Mouse (Mus musculus) urinary bladder, postnatal 36 days (tissue): ENCODE measurements around the gene Adamtsl3.

Source experiments
- DNase-seq, 2 experiments: peaks; one replicate each; pipeline ENCODE4 v3.0.0; 2022; ENCODE audit warnings: low spot score in 2 of 2, mixed read lengths in 1 of 2

Adamtsl3 gene

DNA sequence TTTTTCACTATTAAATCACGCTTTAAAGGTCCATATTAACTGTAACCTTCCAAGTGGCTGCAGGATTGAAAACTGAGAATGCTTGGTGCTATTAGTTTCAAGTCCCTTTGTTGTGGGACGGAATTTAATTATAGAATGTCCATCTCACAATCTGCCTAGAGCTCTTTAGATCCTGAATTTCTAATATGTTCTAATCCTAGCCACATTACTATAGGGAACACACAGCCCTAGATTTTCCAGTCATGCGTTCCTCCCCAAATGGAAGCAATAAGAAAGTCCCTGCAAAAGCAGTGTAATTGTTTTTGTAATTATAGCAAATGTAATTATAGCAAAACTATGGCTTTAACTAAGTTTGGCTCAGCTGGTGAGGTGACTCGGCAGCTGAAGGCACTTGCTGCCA, 161.6 kb downstream of the Adamtsl3 start:
- DNase-seq = no peak

DNA sequence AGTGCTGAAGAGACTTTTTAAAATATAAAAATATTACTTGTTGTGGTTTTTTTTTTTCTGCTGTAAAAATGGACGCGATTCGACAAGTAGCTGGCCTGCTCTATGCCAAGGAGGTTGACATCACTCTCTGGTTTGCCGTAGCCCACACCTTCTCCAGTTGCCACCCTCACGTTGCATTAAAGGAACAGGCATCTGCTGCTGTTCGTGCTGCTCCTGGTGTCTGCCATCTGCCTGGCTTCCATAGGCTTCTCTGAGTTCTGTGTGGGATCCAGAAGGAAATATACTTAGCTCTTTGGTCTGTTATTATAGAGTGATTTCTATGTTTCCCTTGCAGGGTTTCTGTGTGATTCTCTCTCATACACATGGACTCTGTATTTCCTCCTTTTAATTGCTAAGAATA, 165.8 kb downstream of the Adamtsl3 start:
- DNase-seq = no peak

DNA sequence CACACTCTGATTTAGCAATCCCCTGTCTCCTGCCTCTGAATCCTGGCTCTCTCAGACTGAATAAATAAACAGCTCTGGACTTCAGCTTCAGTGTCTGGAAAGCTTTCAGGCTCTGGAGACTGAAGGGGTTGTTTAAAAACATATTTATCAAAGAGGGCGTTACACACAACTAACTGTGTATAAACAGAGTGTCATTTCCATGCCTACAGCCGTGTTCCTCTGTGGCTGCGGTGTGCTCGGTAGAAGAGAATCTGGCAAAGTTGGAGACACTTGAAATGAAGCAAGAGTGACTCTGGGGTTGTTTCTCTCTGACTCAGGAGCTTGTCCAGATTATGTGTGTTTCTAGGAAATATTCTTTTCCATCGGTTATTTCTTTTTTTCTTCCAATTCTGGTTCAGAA, 167.0 kb downstream of the Adamtsl3 start:
- no peak for DNase-seq

DNA sequence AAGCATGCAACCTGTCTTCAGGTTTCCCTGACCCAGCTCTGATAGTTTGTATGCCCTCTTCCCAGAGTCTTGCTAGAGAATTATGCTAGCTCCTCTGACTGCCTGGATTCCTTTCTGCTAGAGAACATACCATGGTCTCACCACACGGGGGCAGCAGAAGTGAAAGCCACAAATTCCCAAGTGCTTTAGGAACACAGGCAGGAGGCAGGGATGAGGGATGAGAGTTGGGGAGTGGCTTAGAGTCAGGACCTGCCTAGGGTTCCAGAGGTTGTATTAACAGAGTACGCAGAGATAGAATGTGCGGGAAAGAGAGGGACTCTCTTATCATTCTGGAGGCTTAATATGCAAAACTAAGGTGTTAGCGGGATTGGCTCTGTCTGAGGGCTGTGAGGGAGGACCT, 168.6 kb downstream of the Adamtsl3 start:
- DNase-seq = peak; percentile 37 to 39

DNA sequence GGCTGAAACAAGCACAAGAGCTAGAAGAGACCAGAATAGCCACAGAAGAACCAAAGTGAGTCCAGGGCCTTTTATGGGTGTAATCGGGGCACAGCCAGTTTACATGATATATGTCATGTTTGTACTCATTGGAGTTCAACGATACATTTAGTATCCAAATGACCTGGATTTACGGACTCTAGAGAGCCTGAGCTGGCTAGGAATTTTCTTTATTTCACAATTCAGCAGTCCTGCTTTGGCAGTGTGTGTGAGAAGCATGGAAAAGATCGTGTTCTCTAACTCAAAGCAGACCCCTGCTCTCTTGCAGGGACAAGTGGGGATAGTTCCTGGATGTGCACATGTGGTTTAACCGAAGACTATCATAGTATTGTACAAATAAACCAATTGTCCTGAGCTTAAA, 195.1 kb downstream of the Adamtsl3 start:
- DNase-seq = no peak

DNA sequence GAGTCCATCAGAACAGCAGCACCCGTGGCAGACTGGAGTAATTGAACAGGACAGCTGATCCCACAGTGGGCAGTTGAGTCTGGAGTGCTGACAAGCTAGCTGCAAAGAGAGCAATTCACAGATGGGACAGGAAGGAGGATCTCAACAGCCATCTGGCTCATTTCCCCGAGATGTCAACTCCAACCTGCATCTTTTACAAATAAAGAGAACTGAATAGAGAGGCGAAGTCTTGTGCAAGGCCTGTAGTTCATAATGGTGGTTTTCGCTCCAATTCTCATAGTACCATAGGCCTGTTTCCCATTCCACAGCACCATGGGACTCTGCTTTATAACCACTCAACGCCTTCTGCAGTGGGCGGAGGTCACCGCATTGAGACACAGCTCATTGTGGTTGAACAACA, 195.9 kb downstream of the Adamtsl3 start:
- no peak for DNase-seq

DNA sequence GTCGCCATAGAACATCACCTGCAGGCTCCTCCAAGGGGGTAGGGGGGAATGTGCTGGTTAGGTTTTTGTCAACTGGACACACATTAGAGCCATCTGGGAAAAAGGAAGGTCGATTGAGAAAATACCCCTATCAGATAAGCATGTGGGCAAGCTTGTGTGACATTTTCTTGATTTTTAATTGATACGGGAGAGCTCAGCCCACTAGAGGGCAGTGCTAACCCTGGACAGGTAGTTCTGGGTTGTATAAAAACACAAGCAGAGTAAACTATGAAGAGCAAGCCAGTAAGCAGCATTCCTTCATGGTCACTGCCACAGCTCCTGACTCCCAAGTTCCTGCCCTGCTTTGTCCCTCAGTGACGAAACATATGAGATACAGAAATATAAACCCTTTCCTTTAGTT, 197.7 kb downstream of the Adamtsl3 start:
- no peak for DNase-seq

DNA sequence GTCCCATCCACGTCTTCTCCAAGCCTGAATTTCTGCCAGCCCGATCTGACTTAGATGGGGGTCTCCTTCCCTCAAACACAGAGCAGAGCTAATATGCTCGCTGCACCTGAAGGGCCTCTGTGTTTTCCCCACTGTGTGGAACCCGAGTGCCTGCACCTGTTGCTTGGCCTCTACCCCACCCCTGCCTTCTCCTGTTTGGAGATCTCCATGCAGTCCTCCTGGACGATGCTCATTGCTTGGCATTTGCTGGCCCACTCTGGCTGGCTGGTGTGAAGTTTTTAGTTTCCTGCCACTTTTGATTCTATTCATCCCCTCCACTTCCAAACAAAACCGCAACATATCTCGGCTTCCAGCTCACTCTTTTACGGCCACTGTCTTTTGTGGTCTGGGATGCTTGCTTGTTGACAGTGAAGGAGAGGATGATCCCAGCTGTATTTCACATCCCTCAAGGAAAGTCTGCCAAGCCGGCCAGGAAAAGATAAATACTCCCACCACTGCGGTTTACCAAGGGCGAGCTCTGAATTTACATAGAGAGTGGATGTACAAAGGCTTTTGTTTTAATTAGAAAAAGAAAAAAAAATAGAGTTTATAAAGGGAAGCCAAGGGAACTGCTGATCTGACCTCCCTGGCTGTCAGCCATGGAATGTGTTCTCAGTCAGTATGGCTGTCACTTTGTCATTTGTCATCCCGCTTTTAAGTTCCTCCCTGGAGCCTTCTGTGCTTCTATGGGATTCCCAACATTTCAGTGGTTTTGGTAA, 198.4 kb downstream of the Adamtsl3 start:
- DNase-seq = no peak

DNA sequence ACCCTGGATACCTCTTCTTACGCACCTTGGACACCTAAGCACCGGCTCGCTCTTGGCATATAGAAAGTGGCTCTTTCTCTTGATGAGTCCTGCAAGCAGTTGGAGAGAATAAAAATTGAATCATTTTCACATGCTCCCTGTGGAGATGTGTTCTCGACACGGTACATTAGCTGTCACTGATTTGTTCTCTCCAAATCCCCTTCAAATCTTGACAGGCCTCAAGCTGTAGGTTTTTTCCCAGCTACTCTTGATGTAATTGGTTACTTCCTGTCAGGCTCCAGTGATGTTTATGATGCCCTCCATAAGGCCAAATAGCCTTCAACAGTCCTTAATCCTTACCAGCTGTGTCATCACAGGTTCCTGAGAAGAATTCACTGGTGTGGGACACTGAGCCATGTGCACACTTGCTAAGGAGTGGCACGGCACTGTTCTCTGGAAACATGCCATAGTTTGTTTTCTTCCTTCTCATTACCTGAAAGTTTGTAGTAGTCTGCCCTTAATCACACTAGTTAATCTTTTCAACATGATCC, 209.0 kb downstream of the Adamtsl3 start:
- no peak for DNase-seq

DNA sequence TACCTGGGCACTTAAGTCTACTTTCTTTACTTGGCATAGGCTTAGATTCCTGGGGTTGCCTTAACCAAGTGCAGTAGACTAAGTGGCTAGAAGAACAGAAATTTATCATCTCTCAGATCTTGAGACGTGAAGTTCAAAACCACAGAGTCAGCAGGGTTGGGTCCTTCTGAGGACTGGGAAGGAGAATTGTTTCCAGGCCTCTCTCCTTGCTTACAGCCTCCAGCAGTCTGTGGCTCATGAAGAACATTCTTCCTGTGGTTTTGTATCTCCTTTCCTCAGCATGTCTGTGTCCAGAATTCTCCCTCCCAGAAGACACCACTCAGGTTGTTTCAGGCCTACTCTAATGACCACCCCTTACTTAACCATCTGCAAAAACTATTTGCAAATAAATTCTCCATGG, 216.5 kb downstream of the Adamtsl3 start:
- DNase-seq = no peak

DNA sequence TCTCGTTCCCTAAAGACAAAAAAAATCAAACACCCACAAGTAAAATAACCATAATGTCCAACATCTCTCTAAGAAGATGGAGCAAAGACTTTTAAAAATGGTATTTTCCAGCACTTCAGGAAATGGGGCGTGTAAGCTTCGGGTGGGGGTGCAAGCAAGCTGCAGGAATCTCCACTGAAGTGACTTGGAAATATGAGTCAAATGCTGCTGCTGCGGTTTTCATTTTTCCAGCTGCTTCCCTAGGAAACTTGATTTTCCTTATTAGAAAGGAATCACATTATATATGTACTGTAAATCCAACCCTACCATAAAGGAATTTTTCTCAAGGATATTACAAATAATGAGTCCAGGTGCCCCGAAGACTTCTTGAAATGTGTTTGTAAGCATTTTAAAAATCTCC, 220.3 kb downstream of the Adamtsl3 start:
- DNase-seq = no peak

DNA sequence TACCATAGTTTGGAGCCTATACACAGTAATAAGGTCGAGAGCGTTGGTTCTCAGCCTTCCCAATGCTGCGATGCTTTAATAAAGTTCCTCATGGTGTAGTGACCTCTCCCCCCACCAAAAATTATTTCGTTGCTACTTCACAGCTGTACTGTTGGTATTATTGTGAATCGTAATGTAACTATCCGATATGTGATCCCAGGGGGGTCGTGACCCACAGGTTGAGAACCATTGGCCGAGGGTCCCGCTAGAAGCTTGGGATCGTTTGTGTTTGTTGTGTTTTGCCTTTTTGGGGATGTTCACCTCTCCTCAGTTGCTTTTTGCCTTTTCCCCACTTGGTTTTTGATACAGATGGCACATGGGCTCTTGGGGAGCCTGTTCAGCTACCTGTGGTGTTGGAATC, 220.9 kb downstream of the Adamtsl3 start:
- DNase-seq = no peak

DNA sequence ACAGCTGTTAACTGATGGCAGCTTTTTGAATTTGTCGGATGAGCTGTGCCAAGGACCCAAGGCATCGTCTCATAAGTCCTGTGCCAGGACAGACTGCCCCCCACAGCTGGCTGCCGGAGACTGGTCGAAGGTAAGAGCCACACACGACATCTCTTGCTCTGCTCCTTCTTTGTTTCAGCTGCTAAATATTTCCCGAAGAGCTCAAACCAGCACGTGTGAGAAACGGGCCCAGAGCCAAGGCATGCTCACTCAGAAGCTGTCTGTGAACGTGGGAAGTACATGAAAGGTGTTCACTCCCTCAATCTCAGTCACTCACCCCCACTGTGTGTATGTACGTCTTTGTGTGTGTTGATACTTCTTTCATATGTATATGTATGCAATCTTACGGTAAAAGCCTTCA, 221.6 kb downstream of the Adamtsl3 start:
- no peak for DNase-seq

DNA sequence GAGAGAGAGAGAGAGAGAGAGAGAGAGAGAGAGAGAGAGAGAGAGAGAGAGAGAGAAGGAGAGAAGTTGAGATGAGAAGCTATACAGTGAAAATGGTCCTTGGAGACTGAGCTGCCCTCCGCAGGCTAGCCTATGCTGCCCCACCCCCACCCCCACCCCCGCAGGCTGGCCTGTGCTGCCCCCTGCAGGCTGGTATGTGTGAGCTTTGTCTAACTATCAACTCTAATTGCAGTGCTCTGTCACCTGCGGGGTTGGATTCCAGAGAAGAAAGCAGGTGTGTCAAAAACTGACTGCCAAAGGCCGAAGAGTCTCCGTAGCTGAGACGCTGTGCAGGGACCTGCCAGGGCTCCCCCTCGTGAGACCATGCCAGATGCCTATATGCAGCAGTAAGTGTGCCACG, 231.2 kb downstream of the Adamtsl3 start:
- DNase-seq = no peak

DNA sequence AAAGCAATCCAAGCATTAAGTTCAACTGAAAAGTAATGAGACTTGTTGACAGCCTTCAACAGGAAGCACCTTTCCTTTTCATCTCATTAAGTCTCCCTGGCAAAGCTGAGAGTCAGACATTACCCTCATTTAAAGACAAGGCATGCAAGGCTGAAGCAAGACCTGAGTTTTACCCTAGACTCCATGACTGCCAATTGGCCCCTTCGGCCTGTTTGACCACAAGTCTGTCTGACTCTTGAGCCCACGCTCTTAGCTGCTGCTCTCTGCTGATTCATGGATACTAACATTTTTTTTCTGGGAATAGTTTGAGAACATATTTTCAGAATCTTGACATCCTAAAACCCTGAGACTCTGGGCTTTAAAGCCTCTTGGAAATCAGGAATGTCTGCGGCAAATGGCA, 232.3 kb downstream of the Adamtsl3 start:
- DNase-seq = no peak

DNA sequence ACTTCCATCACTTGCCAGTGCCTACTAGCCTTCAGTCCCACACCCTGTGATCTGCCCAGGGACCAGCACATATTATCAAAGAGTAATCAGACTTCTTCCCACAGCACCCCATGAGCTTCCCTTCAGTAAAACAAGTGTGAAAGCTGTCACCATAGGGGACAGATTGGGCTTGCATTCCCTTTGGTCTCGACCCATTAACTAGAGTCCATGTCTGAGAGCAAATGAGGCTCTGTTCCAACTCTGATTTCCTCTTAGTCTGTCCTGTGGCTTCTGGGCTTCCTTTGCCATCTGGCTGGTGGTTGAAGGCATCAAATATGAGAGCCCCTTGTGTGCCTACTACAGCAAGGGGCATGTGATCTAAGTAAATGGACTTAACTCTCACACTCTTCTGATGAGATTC, 237.5 kb downstream of the Adamtsl3 start:
- no peak for DNase-seq

DNA sequence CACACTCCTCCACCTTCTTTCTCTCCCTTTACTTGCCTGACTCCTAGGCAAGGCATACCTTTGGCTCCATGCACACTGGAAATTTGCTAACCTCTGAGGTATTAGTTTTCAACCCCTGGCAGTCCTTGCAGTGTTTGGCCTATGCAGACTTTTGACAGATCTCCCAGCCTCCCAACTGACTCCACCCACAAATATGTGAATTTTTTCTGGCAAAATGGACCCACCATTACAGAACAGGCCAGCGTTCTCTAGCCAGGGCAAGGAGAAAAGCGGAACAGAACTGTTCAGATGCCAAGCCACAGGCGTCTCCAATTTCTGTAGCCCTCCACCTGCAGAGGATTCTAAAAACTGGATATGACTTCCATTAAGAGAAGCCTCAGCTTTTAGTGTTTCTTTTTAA, 244.5 kb downstream of the Adamtsl3 start:
- no peak for DNase-seq

DNA sequence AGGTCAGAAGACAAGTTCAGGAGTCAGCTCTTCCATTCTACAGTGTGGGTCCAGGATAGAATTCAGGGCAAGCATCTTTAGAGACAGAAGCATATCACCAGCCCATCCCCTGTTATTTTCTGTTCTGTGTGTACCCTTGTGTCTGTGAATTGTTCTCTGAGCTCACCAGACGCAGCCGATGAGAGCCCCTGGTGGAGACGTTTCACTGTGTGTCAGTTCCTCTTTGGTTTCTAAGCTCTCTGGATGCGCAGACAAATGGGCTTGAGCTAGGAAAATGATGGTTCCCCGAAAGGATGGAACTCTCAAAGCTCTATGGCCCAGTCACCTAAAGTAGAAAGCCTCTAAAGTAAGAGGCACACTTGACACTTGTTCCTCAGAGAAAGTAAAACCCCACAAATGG, 246.3 kb downstream of the Adamtsl3 start:
- no peak for DNase-seq

DNA sequence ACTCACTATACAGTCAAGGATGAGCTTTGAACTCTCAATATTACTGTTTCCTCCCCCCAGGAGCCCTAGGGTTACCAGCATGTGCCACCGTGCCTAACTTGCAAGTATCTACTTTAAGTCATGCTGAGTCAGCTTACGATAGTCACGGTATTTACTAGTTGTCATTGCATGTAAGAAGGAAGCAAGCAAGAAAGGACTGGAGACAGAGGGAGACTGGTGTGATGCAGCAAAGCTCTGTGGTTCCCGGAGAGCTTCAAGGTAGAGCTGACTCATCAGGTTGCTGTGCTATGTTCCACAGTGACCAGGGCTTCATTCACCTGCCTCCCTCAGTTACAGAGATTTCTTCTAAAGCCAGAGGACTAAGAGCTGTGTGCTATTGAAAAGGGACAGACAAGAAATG, 247.0 kb downstream of the Adamtsl3 start:
- no peak for DNase-seq

DNA sequence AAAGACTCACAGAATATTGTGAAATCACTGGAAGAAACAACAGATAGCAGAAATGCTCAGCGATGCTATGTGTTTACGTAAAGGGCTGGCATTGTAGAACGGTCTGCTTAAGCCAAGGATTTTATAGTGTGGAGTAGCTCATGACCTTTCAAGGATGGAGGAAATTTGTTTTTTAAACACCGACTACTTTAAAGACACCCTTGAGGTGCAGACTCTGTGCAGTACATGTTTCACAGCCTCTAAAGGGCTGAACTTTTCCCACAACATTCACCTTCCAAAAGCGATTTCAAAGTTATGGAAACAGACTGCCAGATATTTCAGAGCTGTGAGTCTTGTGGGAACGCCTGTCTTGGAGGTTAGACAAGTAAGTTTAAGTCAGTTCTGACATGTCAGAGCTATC, 255.4 kb downstream of the Adamtsl3 start:
- no peak for DNase-seq

DNA sequence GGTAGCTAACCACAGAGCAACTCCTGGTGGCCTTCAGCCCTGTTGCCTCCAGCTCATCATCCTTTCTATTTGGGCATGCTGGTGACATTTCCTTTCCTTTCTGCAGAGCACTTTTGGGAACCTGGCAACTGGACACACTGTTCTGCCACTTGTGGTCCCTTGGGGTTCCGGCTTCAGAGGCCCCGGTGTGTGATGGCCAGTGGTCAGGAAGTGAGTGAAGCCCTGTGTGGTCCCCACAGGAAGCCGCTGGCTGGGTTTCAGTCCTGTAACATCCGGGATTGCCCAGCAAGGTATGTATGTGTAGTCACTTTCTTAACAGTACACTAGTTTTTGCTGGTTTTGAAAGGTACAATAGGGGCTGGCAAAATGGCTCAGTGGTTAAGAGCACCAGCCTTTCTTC, 266.5 kb downstream of the Adamtsl3 start:
- no peak for DNase-seq

DNA sequence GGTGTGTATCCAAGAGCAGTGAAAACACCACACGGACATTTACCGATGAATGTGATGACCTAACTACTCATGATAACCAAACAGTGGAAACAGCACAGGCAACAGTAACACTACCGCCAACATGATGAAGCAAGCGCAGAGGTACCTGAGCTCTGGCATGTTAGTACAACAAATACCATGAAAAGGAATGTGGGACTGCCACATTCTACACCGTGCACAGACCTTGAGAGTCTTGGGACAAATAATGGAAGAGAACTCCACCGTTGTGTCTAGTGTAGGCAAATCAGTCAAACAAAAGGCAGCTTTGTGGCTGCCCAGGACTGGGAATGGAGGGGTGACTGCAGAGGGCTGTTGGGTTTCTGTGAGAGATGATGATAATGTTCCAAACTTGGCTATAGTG, 269.9 kb downstream of the Adamtsl3 start:
- no peak for DNase-seq

DNA sequence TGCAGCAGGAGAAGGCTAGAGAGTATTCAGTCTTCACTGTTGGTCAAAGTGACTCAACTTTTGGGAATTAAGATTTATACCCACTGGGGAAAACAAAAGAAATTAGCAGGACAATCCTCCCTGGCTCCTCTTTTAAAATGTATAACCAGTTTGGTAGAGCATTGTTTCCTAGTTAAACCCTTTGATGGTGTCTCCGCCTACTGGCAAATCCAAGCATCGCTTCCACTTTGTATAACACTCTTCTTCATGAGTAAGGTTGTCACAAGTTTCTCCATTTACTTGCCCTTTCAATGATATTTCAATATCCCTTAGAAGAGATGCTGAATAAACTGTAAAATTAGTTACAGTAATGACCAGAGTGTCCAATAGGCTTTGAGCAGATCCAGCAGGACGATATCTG, 274.1 kb downstream of the Adamtsl3 start:
- no peak for DNase-seq

DNA sequence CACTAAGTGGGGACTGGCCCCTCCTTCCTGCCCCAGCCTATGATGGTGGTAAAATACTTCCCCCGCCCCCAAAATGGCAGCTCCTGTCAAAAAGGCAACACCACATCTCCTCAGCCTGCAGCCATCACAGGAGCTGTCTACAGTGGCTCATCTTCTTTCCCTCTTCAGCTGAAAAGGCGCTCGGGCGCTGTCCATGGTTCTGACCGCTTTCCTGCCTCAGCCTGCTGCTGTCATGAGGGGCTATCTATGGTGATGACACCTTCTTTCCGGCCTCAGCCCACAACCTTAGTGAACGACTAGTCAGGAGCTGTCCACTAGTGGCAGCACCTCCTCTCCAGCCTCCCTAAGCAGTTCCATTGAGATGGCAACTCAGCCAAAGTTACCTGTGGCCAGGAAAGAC, 289.8 kb downstream of the Adamtsl3 start:
- no peak for DNase-seq
